Mouse (Mus musculus): Measurements from ENCODE around the gene Tmem54. TPM values are rescaled to one million over a fixed set of nuclear protein-coding genes. Genes with fewer than 3 reads are reported as not detected.

Tmem54 gene
- polyA plus RNA-seq, 1 experiment from 2014 or later = 0.16 TPM

- Histone ChIP-seq H3K9me3 (ENCODE audit: control insufficient read depth, low read length) (no peaks in the 10 kb centered on the region), H3K27ac (ENCODE audit: low read depth, low read length) (no peak overlapping the region), H3K27me3 (replicated peaks; ENCODE audit: control insufficient read depth, insufficient read depth, low read length) (peaks cover 6% of the 10 kb centered on the region), H3K4me2 (ENCODE audit: low read length) (peak overlapping the region; percentile 93; the same call in 1 of the 2 replicates), H3K4me3 (ENCODE audit: low read length) (no peak overlapping the region; the same call in 1 of the 2 replicates), H3K36me3 (ENCODE audit: control insufficient read depth, insufficient read depth, low read length) (no peaks in the 10 kb centered on the region), H3K9ac (ENCODE audit: low read depth, low read length) (no peak overlapping the region), H3K4me1 (ENCODE audit: control insufficient read depth, insufficient read depth, low read depth, low read length) (peaks cover 33% of the 10 kb centered on the region)
- no peak for ATAC-seq
- WGBS = 32% methylated on average over 9 of the region's 9 CpGs
Observed at GRCm38 (mm10) chr4:129122107-129122506, 16.8 kb downstream of the Tmem54 start.

DNA sequence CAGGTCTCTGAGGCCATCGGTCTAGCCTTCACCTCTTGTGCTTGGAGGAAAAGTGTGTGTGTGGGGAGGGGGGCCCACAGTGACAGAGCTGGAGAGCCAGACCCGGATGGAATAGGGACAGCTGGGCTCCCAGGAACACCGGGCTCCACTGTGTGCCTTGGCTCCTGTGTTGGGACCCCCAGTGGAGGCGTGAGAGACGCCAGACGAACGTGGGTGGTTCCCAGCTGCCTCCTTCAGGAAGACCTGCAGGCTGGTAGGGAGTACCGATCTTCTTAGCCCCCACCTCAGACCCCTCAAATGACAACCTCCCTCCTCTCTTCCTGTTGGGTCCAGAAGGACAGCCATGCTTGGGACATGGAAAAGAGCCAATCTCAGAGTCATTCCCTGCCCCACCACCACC, 17.4 kb downstream of the Tmem54 start:
- H3K4me3 ChIP-seq (ENCODE audit: low read length) = no peak overlapping the region
- no peak overlapping the region; the same call in 1 of the 2 replicates for H3K4me2 ChIP-seq (ENCODE audit: low read length)
- no peak overlapping the region for H3K27ac ChIP-seq (ENCODE audit: low read depth, low read length)
- no peak overlapping the region for H3K9ac ChIP-seq (ENCODE audit: low read depth, low read length)
- H3K27me3 ChIP-seq (replicated peaks; ENCODE audit: control insufficient read depth, insufficient read depth, low read length) = peaks cover 6% of the 10 kb centered on the region
- peaks cover 33% of the 10 kb centered on the region for H3K4me1 ChIP-seq (ENCODE audit: control insufficient read depth, insufficient read depth, low read depth, low read length)
- no peaks in the 10 kb centered on the region for H3K36me3 ChIP-seq (ENCODE audit: control insufficient read depth, insufficient read depth, low read length)
- no peaks in the 10 kb centered on the region for H3K9me3 ChIP-seq (ENCODE audit: control insufficient read depth, low read length)
- ATAC-seq = no peak
- 45% methylated on average over 8 of the region's 8 CpGs for WGBS

GRCm38 (mm10) chr4:129124652-129125146, 19.4 kb downstream of the Tmem54 start:
- peak; percentile 16; the same call in 1 of the 2 replicates for ATAC-seq
- Histone ChIP-seq H3K9me3 (ENCODE audit: control insufficient read depth, low read length) (no peaks in the 10 kb centered on the region), H3K4me2 (ENCODE audit: low read length) (peak overlapping the region; percentile 49), H3K9ac (ENCODE audit: low read depth, low read length) (peak overlapping the region; percentile 3; the same call in 1 of the 2 replicates), H3K36me3 (ENCODE audit: control insufficient read depth, insufficient read depth, low read length) (no peaks in the 10 kb centered on the region), H3K4me1 (ENCODE audit: control insufficient read depth, insufficient read depth, low read depth, low read length) (peaks cover 46% of the 10 kb centered on the region), H3K27ac (ENCODE audit: low read depth, low read length) (peak overlapping the region; percentile 72), H3K27me3 (replicated peaks; ENCODE audit: control insufficient read depth, insufficient read depth, low read length) (peaks cover 6% of the 10 kb centered on the region), H3K4me3 (ENCODE audit: low read length) (no peak overlapping the region)
- 7% methylated on average over 13 of the region's 13 CpGs for WGBS

GRCm38 (mm10) chr4:129125736-129126451, 20.5 kb downstream of the Tmem54 start:
- H3K9ac ChIP-seq (ENCODE audit: low read depth, low read length) = 0 out of 2 replicates have a peak overlapping the region, but pooled peaks have one; percentile 27
- no peaks in the 10 kb centered on the region for H3K9me3 ChIP-seq (ENCODE audit: control insufficient read depth, low read length)
- peak overlapping the region; percentile 49 for H3K4me2 ChIP-seq (ENCODE audit: low read length)
- peak overlapping the region; percentile 19 for H3K4me3 ChIP-seq (ENCODE audit: low read length)
- H3K27ac ChIP-seq (ENCODE audit: low read depth, low read length) = peak overlapping the region; percentile 72
- H3K27me3 ChIP-seq (replicated peaks; ENCODE audit: control insufficient read depth, insufficient read depth, low read length) = peaks cover 6% of the 10 kb centered on the region
- H3K4me1 ChIP-seq (ENCODE audit: control insufficient read depth, insufficient read depth, low read depth, low read length) = peaks cover 44% of the 10 kb centered on the region
- ATAC-seq = peak; percentile 11; the same call in 1 of the 2 replicates
- WGBS = 11% methylated on average over 19 of the region's 19 CpGs
- H3K36me3 ChIP-seq (ENCODE audit: control insufficient read depth, insufficient read depth, low read length) = no peaks in the 10 kb centered on the region

- Histone ChIP-seq H3K9ac (ENCODE audit: low read depth, low read length) (no peak overlapping the region), H3K9me3 (ENCODE audit: control insufficient read depth, low read length) (no peaks in the 10 kb centered on the region), H3K27ac (ENCODE audit: low read depth, low read length) (no peak overlapping the region), H3K4me2 (ENCODE audit: low read length) (no peak overlapping the region), H3K4me1 (ENCODE audit: control insufficient read depth, insufficient read depth, low read depth, low read length) (peaks cover 33% of the 10 kb centered on the region), H3K4me3 (ENCODE audit: low read length) (no peak overlapping the region), H3K27me3 (replicated peaks; ENCODE audit: control insufficient read depth, insufficient read depth, low read length) (peaks cover 3% of the 10 kb centered on the region), H3K36me3 (ENCODE audit: control insufficient read depth, insufficient read depth, low read length) (no peaks in the 10 kb centered on the region)
- WGBS = 50% methylated on average over 13 of the region's 13 CpGs
- no peak for ATAC-seq
Observed at GRCm38 (mm10) chr4:129128582-129129338, 23.4 kb downstream of the Tmem54 start.

GRCm38 (mm10) chr4:129129387-129129786, 24.0 kb downstream of the Tmem54 start:
- 52% methylated on average over 9 of the region's 9 CpGs for WGBS
- no peak overlapping the region for H3K4me2 ChIP-seq (ENCODE audit: low read length)
- H3K27ac ChIP-seq (ENCODE audit: low read depth, low read length) = no peak overlapping the region
- H3K36me3 ChIP-seq (ENCODE audit: control insufficient read depth, insufficient read depth, low read length) = no peaks in the 10 kb centered on the region
- H3K27me3 ChIP-seq (replicated peaks; ENCODE audit: control insufficient read depth, insufficient read depth, low read length) = peaks cover 3% of the 10 kb centered on the region
- no peak overlapping the region for H3K9ac ChIP-seq (ENCODE audit: low read depth, low read length)
- H3K9me3 ChIP-seq (ENCODE audit: control insufficient read depth, low read length) = no peaks in the 10 kb centered on the region
- no peak overlapping the region for H3K4me3 ChIP-seq (ENCODE audit: low read length)
- no peak for ATAC-seq
- peaks cover 33% of the 10 kb centered on the region for H3K4me1 ChIP-seq (ENCODE audit: control insufficient read depth, insufficient read depth, low read depth, low read length)

DNA sequence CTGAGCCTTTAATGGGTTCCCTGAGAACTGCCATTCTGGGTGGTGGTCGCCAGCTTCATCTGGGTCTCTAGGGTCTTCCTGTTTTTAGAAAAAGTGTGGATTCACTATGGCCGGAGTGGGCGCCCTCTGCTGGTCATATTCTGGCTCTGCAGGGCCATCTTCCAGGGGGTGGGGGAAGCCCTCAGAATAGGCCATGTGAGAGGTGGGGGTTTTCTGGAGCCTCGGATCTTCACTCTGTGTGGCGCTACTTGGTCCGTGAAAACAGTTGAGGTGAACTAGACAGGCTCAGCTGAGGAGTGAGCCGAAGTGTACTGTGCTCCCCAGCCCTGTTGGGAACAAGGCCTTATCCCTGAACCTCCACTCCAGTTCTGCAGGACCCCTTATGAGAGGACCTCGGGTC, 24.8 kb downstream of the Tmem54 start:
- ATAC-seq = peak; percentile 27
- Histone ChIP-seq H3K9ac (ENCODE audit: low read depth, low read length) (no peak overlapping the region; the same call in 1 of the 2 replicates), H3K4me2 (ENCODE audit: low read length) (peak overlapping the region; percentile 48), H3K36me3 (ENCODE audit: control insufficient read depth, insufficient read depth, low read length) (no peaks in the 10 kb centered on the region), H3K27ac (ENCODE audit: low read depth, low read length) (no peak overlapping the region; the same call in 1 of the 2 replicates), H3K4me1 (ENCODE audit: control insufficient read depth, insufficient read depth, low read depth, low read length) (peaks cover 32% of the 10 kb centered on the region), H3K9me3 (ENCODE audit: control insufficient read depth, low read length) (no peaks in the 10 kb centered on the region), H3K4me3 (ENCODE audit: low read length) (peak overlapping the region; percentile 16; the same call in 1 of the 2 replicates), H3K27me3 (replicated peaks; ENCODE audit: control insufficient read depth, insufficient read depth, low read length) (peaks cover 3% of the 10 kb centered on the region)
- 2% methylated on average over 8 of the region's 8 CpGs for WGBS

- Histone ChIP-seq H3K9me3 (ENCODE audit: control insufficient read depth, low read length) (no peaks in the 10 kb centered on the region), H3K4me2 (ENCODE audit: low read length) (peak overlapping the region; percentile 48), H3K27me3 (replicated peaks; ENCODE audit: control insufficient read depth, insufficient read depth, low read length) (no peaks in the 10 kb centered on the region; the same call in 1 of the 2 replicates), H3K36me3 (ENCODE audit: control insufficient read depth, insufficient read depth, low read length) (no peaks in the 10 kb centered on the region), H3K4me3 (ENCODE audit: low read length) (peak overlapping the region; percentile 20), H3K9ac (ENCODE audit: low read depth, low read length) (no peak overlapping the region; the same call in 1 of the 2 replicates), H3K27ac (ENCODE audit: low read depth, low read length) (no peak overlapping the region; the same call in 1 of the 2 replicates), H3K4me1 (ENCODE audit: control insufficient read depth, insufficient read depth, low read depth, low read length) (peaks cover 26% of the 10 kb centered on the region)
- ATAC-seq = peak; percentile 60
- WGBS = 7% methylated on average over 17 of the region's 17 CpGs
Observed at GRCm38 (mm10) chr4:129130755-129131303, 25.5 kb downstream of the Tmem54 start.

Measured in hindbrain, embryonic 16.5 days (tissue).